Mouse (Mus musculus): ENCODE measurements around the gene Gpr31b.
"Not testable (repeated sequence)": the region's sequence is repeated elsewhere in the genome, so short reads cannot be mapped to it uniquely, and the experiment has no call there.

The Gpr31b gene

DNA sequence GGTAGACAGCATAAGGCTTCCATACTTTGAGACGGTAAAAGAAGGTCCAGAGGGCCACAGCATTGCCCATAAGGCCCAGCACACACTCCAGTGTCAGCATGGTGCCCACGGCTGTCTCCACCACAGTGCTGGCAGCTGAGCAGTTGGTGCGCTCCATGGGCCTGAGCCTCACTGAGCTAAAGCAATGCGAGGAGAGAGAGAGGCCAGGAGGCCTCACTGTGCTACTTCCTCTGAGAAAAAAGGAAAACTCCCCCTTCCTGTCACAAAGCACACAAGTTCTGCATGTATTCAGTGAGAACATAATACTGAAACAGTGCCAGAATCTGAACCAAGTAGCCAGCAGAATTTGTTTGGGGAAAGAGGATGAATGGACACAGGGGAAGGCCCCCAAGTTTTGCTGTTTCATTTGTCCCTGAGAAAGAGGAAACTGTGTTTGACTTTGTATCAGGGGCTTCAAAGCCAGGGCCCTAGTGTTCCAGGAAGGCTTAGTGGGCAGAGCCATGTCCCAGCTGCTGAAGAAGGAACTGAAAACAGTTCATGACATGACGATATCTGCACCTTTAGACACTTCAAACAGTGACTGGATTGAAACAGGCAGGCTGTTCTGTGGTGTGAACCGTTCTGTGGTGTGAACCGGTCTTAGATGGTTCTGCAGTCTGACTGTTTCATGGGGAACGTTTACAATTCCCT lies at the start of gene Gpr31b:
TSS of gene Gpr31b (minus strand) at position 173 of the 690 bp plus-strand sequence.
- DNase-seq (ENCODE audit: low spot score in 2 of 2), result not testable (repeated sequence)

GRCm38 (mm10) chr17:13092960-13093359 lies 40.9 kb upstream of the Gpr31b start:
- DNase-seq (ENCODE audit: low spot score in 2 of 2), result not testable (repeated sequence)

DNA sequence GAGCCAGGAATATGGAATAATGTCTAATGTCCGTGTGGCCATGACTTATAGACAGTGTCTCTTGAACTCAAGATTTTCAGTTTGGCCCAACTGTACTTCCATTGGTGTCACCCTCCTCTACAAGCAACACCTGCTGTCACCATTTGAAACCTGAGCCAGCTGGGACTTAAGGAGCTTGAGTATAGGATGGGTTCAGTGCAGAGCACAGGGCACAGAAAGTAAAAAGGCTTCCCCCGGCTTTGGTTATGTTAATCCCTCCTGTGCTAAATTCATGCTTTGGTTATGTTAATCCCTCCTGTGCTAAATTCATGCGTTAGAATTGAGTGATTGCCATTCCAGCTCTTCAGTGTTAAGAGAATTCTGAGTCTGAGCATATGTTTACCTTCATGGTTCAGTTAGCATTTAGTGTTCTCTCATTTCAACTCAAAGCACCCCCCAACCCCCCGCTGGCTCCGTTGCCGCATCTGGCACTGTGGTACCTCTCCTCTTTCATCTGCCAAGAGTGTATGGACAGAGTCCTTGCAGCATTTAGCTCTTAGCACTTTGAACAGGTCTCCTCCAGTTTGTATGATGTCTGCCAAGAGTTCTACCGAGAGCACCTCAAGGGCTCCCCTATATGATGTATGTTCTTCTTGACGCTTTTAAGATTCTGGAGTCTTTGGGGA lies 40.1 kb upstream of the Gpr31b start:
- DNase-seq (ENCODE audit: low spot score in 2 of 2), result not testable (repeated sequence)

DNA sequence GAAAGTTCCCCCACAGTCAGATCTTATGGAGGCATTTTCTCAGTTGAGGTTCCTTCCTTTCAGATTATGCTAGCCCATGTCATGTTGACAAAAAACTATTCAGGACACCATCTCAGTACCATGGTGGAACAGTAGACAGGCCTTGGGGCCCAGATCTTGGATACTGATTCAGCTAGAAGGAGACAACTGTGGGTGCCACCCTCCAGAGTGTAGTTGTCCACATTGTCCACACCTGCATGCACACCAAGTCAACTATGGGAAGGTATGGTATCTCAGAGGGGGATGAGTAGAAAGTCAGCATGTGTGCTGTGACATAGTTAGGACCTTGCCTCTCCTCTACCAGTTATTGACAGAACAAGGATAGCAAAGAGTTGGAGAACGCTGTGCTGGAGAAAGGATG lies 39.4 kb upstream of the Gpr31b start:
- DNase-seq (ENCODE audit: low spot score in 2 of 2), result not testable (repeated sequence)

GRCm38 (mm10) chr17:13069227-13069626 lies 17.1 kb upstream of the Gpr31b start:
- not testable (repeated sequence) for DNase-seq (ENCODE audit: low spot score in 2 of 2)

DNA sequence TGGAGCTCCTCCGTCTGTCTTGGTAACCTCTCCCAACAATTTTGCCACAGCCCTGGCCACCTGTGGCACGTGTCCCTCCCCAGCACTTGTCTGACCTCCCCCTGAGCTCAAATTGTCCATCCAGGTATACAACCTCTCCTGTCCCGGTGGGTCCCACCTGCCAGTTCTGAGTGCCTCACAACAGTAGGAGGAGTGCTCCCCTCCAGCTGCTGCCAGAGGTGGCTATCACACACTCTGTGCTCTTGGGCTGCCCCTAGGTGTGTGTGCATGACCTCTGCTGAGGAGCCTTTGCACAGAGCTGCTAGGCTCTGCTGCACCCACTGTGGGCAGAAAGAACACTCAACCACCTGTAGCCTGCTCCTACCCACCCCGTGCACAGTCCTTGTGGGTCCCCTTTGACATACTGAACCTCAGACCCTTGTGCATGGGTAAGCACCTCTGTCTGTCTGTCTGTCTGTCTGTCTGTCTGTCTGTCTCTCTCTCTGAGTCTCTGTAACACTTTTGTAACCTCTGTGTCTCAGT lies 15.8 kb upstream of the Gpr31b start:
- not testable (repeated sequence) for DNase-seq (ENCODE audit: low spot score in 2 of 2)

- not testable (repeated sequence) for DNase-seq (ENCODE audit: low spot score in 2 of 2)
These were observed 10.8 kb upstream of the Gpr31b start for GRCm38 (mm10) chr17:13062882-13063281.

DNA sequence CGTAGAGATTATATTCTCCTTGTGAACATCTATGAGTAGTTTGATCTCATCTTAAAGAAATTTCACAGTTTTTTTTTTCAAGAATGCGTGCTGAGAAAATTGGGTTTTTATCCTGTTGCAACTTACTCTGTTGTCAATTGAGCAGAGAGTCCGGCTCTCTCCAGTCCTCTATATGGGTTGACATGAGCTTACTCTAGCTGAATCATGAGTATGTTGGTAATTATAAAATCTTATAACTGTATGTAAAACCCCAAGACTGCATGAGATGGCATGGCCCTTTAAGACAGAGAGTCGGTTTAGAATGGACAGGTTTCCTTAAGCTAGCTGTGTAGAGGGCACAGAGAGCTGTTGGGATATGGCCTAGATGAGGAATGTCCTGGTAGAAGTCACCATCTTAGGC lies 8.7 kb upstream of the Gpr31b start, which contains the start of gene Tcp10b:
TSS of gene Tcp10b (plus strand) at position 301 of the 400 bp plus-strand sequence.
- DNase-seq (ENCODE audit: low spot score in 2 of 2), result not testable (repeated sequence)

DNA sequence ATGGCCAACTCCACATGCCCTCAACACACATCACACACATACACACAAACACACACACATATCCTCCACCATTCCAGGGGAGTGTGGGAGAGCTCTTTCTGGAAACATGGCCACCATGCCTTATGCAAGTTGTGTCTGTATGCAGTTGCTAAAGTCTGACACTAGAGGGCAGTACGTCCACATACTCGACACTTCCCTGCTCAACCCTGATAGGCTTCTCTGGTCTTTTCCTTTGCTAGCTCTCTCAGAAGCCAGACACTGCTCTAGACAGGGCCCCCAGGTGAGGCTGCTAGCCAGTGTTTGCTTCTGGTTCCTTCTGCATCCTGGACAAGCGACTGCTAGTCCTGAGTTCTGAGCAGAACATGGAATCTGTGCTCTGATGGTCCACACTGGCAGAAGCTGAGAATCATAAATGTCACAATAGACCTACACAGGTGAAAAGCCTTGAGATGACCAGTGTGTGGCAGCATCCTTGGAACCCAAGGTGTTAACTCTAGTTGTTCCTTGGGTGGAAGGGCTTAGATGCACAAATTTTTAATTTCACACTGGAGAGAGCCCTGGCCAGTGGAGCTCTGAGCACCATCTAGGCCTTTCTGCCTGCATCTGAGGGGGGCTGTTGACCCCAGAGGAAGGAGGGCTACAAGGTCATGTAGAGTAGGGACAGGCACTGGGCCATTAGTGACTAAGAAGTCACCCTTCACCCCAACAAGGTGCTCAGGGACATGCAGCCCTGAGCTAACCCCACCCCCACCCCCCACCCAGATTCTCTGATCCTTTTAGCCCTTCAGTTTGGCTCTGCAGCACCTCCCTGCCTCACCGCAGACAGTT lies 8.0 kb downstream of the Gpr31b start:
- peak in 1 of 2 experiments; percentile 18 for DNase-seq (ENCODE audit: low spot score in 2 of 2)

- not testable (repeated sequence) for DNase-seq (ENCODE audit: low spot score in 2 of 2)
These were observed 15.4 kb downstream of the Gpr31b start for GRCm38 (mm10) chr17:13036627-13037192.

- DNase-seq (ENCODE audit: low spot score in 2 of 2), result no peak
These were observed 38.8 kb downstream of the Gpr31b start for GRCm38 (mm10) chr17:13013316-13013715.

- DNase-seq (ENCODE audit: low spot score in 2 of 2), result peak in 1 of 2 experiments; percentile 20
These were observed 42.2 kb downstream of the Gpr31b start for GRCm38 (mm10) chr17:13009887-13010286.

GRCm38 (mm10) chr17:13008528-13008927 lies 43.6 kb downstream of the Gpr31b start:
- DNase-seq (ENCODE audit: low spot score in 2 of 2), result peak in 1 of 2 experiments; percentile 20

DNA sequence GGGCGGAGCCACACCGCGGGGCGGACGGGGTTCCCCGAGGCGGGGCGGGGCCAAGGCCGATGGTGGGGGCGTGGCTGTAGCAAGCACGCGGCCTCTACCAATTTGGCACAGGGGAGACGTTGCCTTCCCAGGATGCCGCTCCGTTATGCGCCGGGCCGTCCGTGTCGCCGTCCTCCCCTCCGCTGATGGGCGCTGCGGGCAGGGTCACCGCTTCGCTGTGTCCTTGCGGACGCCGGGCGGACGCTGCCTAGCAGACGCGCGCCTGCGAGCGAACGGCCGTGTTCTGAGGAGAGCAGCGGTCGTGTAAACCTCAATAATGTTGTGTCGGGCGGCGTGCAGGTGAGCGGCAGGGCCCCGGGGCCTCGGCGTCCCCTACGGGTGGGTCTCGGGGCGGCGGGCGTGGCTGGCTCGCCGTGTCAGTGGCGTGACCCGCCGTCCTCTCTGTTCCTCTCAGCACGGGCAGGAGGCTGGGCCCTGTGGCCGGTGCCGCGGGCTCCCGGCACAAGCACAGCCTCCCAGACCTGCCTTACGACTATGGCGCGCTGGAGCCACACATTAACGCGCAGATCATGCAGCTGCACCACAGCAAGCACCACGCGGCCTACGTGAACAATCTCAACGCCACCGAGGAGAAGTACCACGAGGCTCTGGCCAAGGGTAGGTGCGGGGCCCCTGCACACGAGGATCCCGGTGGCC lies 44.2 kb downstream of the Gpr31b start:
- DNase-seq (ENCODE audit: low spot score in 2 of 2), result peak; percentile 99

- DNase-seq (ENCODE audit: low spot score in 2 of 2), result no peak
These were observed 45.1 kb downstream of the Gpr31b start for GRCm38 (mm10) chr17:13006984-13007383.

DNA sequence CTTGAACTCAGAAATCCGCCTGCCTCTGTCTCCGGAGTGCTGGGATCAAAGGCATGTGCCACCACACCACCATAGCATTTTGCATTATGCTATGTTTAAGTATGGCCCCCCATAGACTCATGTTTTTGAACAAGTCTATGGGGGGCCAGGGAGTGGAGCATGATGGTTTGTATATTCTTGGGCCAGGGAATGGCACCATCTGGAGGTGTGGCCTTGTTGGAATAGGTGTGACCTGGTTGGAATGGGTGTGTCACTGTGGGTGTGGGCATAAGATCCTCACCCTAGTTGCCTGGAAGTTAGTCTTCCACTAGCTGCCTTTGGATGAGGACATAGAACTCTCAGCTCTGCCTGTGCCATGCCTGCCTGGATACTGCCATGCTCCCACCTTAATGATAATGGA lies 45.5 kb downstream of the Gpr31b start, which contains the start of gene Sod2:
TSS of gene Sod2 (plus strand) at position 301 of the 400 bp plus-strand sequence.
- not testable (repeated sequence) for DNase-seq (ENCODE audit: low spot score in 2 of 2)

GRCm38 (mm10) chr17:13004436-13004835 lies 47.7 kb downstream of the Gpr31b start:
- DNase-seq (ENCODE audit: low spot score in 2 of 2), result not testable (repeated sequence)

- not testable (repeated sequence) for DNase-seq (ENCODE audit: low spot score in 2 of 2)
These were observed 49.9 kb downstream of the Gpr31b start for GRCm38 (mm10) chr17:13002243-13002642.
